Mouse (Mus musculus) adrenal gland, adult 2 months (tissue): ENCODE measurements around the gene Mcm9. TPM values are rescaled to one million over a fixed set of nuclear protein-coding genes. Genes with fewer than 3 reads are reported as not detected.
"Not testable (repeated sequence)": the region's sequence is repeated elsewhere in the genome, so short reads cannot be mapped to it uniquely, and the experiment has no call there.

Source experiments
- DNase-seq: peaks from one replicate; pipeline ENCODE4 v3.0.0; 2021
- long read RNA-seq: library from polyadenylated mRNA; stranded (forward); transcript quantifications from one replicate; pipeline ENCODE4 v2.0.0, GENCODE M21; 2021
- polyA plus RNA-seq: library from polyadenylated mRNA; depleted of rRNA; stranded (reverse); fragments of >200 nt; gene quantifications from 2 replicates; pipeline ENCODE4 v1.2.3, GENCODE M21; 2012; rRNA removed
- total RNA-seq, 2 experiments: library from RNA; stranded (reverse); gene quantifications; 2 replicates each; pipeline ENCODE4 v1.2.3; 2021

The Mcm9 gene
- total RNA-seq, result 1 to 10 TPM; 8.9 to 9.1 TPM
- polyA plus RNA-seq, result 2.2 and 3.1 TPM in 2 replicates
- long read RNA-seq, partial matches to known transcripts, result 5 of 7 reads
- long read RNA-seq, other reads (novel, unspliced or antisense), result 2 of 7 reads

- DNase-seq, result not testable (repeated sequence)
Observed at GRCm38 (mm10) chr10:53630339-53630738, at the start of gene Mcm9. Gene Mcm9 (minus strand): TSS chr10:53630439.

GRCm38 (mm10) chr10:53661788-53662187 is 31.5 kb upstream of the Mcm9 start:
- DNase-seq, result no peak

GRCm38 (mm10) chr10:53654239-53654638 is 24.0 kb upstream of the Mcm9 start:
- DNase-seq, result not testable (repeated sequence)

- no peak for DNase-seq
Observed at GRCm38 (mm10) chr10:53650683-53651082, 20.4 kb upstream of the Mcm9 start.

GRCm38 (mm10) chr10:53641507-53641906 is 11.3 kb upstream of the Mcm9 start:
- DNase-seq, result no peak

GRCm38 (mm10) chr10:53635246-53635971 is 5.2 kb upstream of the Mcm9 start:
- DNase-seq, result no peak

GRCm38 (mm10) chr10:53634160-53634559 is 3.9 kb upstream of the Mcm9 start:
- no peak for DNase-seq

- peak; percentile 98 for DNase-seq
Observed at GRCm38 (mm10) chr10:53629918-53630250, 355 bp downstream of the Mcm9 start.

- peak; percentile 95 for DNase-seq
Observed at GRCm38 (mm10) chr10:53629247-53629917, 857 bp downstream of the Mcm9 start.

GRCm38 (mm10) chr10:53615850-53616616 is 14.2 kb downstream of the Mcm9 start:
- peak; percentile 24 for DNase-seq

- no peak for DNase-seq
Observed at GRCm38 (mm10) chr10:53613955-53614354, 16.3 kb downstream of the Mcm9 start.

GRCm38 (mm10) chr10:53612172-53612571 is 18.1 kb downstream of the Mcm9 start:
- DNase-seq, result no peak

- no peak for DNase-seq
Observed at GRCm38 (mm10) chr10:53608274-53608673, 22.0 kb downstream of the Mcm9 start.

GRCm38 (mm10) chr10:53605328-53605727 is 24.9 kb downstream of the Mcm9 start:
- DNase-seq, result no peak

- DNase-seq, result no peak
Observed at GRCm38 (mm10) chr10:53598821-53599220, 31.4 kb downstream of the Mcm9 start.

- DNase-seq, result peak; percentile 71
Observed at GRCm38 (mm10) chr10:53597121-53597881, 32.9 kb downstream of the Mcm9 start.

GRCm38 (mm10) chr10:53596677-53597120 is 33.5 kb downstream of the Mcm9 start, which contains the start of gene Asf1a:
Gene Asf1a (plus strand): TSS chr10:53596757.
- DNase-seq, result peak; percentile 99

GRCm38 (mm10) chr10:53595744-53596676 is 34.2 kb downstream of the Mcm9 start:
- peak; percentile 11 for DNase-seq

GRCm38 (mm10) chr10:53585777-53586176 is 44.5 kb downstream of the Mcm9 start:
- DNase-seq, result no peak

- no peak for DNase-seq
Observed at GRCm38 (mm10) chr10:53581087-53581486, 49.2 kb downstream of the Mcm9 start.
